Mouse (Mus musculus): ENCODE measurements at regions not wholly inside any gene's neighbourhood (a gene's known extent, or its start where the extent isn't known, plus 50 kb on each side); places are given as distances from the start of the nearest gene placed in this dataset.

GRCm38 (mm10) chr8:42157006-42157405 is 740.1 kb upstream of the Frg1 start:
- H3K79me2 ChIP-seq (ENCODE audit: control insufficient read depth, insufficient read depth, low read length, poor library complexity): no peaks in the 10 kb centered on the region
- H3K9ac ChIP-seq (ENCODE audit: control insufficient read depth, low read depth, low read length, poor library complexity, severe bottlenecking): no peak overlapping the region
- no peaks in the 10 kb centered on the region for H3K4me1 ChIP-seq (ENCODE audit: control insufficient read depth in 1 of 2, insufficient read depth in 2 of 2, low read length in 2 of 2)
- no peak overlapping the region for H3K4me3 ChIP-seq (ENCODE audit: control insufficient read depth in 1 of 2, insufficient read depth in 1 of 2, low read depth in 2 of 2, low read length in 2 of 2)
- no peaks in the 10 kb centered on the region for H3K36me3 ChIP-seq (ENCODE audit: control insufficient read depth in 1 of 2, insufficient read depth in 2 of 2, low read length in 2 of 2)
- H3K27me3 ChIP-seq (ENCODE audit: control insufficient read depth in 1 of 2, insufficient read depth in 2 of 2, low read length in 2 of 2): no peaks in the 10 kb centered on the region
- no peaks in the 10 kb centered on the region for H3K9me3 ChIP-seq (replicated peaks; ENCODE audit: insufficient read depth, low read length)
- no peak for TF ChIP-seq MAFK (IDR thresholded peaks at IDR 0.05; ENCODE audit: borderline replicate concordance, low read depth, low read length)
- no peak for TF ChIP-seq RAD21 (IDR thresholded peaks at IDR 0.05; ENCODE audit: low read depth, low read length)
- TF ChIP-seq CTCF (IDR thresholded peaks at IDR 0.05 in 2 of 3, conservative IDR thresholded peaks at IDR 0.05 in 1 of 3; ENCODE audit: control insufficient read depth in 1 of 3, insufficient read depth in 1 of 3, low read depth in 2 of 3, low read length in 3 of 3, poor library complexity in 1 of 3, severe bottlenecking in 1 of 3): no peak
- no peak for TF ChIP-seq USF2 (IDR thresholded peaks at IDR 0.05; ENCODE audit: borderline replicate concordance in 1 of 2, insufficient read depth in 1 of 2, low read depth in 1 of 2, low read length in 2 of 2)
- H3K27ac ChIP-seq (ENCODE audit: control insufficient read depth, low read depth, low read length): no peak overlapping the region
- no peak for DNase-seq (ENCODE audit: low read depth, low spot score)

GRCm38 (mm10) chr8:42156588-42156987 is 739.7 kb upstream of the Frg1 start:
- H3K9me3 ChIP-seq (replicated peaks; ENCODE audit: insufficient read depth, low read length): no peaks in the 10 kb centered on the region
- no peaks in the 10 kb centered on the region for H3K4me1 ChIP-seq (ENCODE audit: control insufficient read depth in 1 of 2, insufficient read depth in 2 of 2, low read length in 2 of 2)
- H3K4me3 ChIP-seq (ENCODE audit: control insufficient read depth in 1 of 2, insufficient read depth in 1 of 2, low read depth in 2 of 2, low read length in 2 of 2): no peak overlapping the region
- no peaks in the 10 kb centered on the region for H3K27me3 ChIP-seq (ENCODE audit: control insufficient read depth in 1 of 2, insufficient read depth in 2 of 2, low read length in 2 of 2)
- TF ChIP-seq MXI1 (IDR thresholded peaks at IDR 0.05; ENCODE audit: low read depth, low read length) (no peak), ZNF384 (IDR thresholded peaks at IDR 0.05; ENCODE audit: low read depth, low read length) (no peak), HCFC1 (IDR thresholded peaks at IDR 0.05; ENCODE audit: low read depth, low read length) (no peak), CTCF (IDR thresholded peaks at IDR 0.05 in 2 of 3, conservative IDR thresholded peaks at IDR 0.05 in 1 of 3; ENCODE audit: control insufficient read depth in 1 of 3, insufficient read depth in 1 of 3, low read depth in 2 of 3, low read length in 3 of 3, poor library complexity in 1 of 3, severe bottlenecking in 1 of 3) (no peak), BHLHE40 (IDR thresholded peaks at IDR 0.05; ENCODE audit: borderline replicate concordance, low read depth, low read length) (no peak), ELF1 (IDR thresholded peaks at IDR 0.05; ENCODE audit: low read depth, low read length) (no peak), MAX (IDR thresholded peaks at IDR 0.05; ENCODE audit: low read length) (no peak), USF1 (IDR thresholded peaks at IDR 0.05; ENCODE audit: low read depth, low read length) (no peak), GATA1 (IDR thresholded peaks at IDR 0.05; ENCODE audit: low read depth, low read length) (no peak), JUND (IDR thresholded peaks at IDR 0.05; ENCODE audit: low read depth, low read length) (no peak), NRF1 (IDR thresholded peaks at IDR 0.05; ENCODE audit: insufficient read depth, low read depth, low read length, poor library complexity, severe bottlenecking) (no peak), GABPA (IDR thresholded peaks at IDR 0.05; ENCODE audit: low read depth, low read length) (no peak), ZC3H11A (IDR thresholded peaks at IDR 0.05; ENCODE audit: low read depth, low read length) (no peak)
- DNase-seq (ENCODE audit: low read depth, low spot score): no peak
- no peaks in the 10 kb centered on the region for H3K79me2 ChIP-seq (ENCODE audit: control insufficient read depth, insufficient read depth, low read length, poor library complexity)
- no peak overlapping the region for H3K27ac ChIP-seq (ENCODE audit: control insufficient read depth, low read depth, low read length)
- H3K36me3 ChIP-seq (ENCODE audit: control insufficient read depth in 1 of 2, insufficient read depth in 2 of 2, low read length in 2 of 2): no peaks in the 10 kb centered on the region
- no peak overlapping the region for H3K9ac ChIP-seq (ENCODE audit: control insufficient read depth, low read depth, low read length, poor library complexity, severe bottlenecking)
